Mouse (Mus musculus) spleen, adult 2 months (tissue): ENCODE results near the gene Cnpy1. TPM values are rescaled to one million over a fixed set of nuclear protein-coding genes. Genes with fewer than 3 reads are reported as not detected.

Experiments
- DNase-seq, 2 experiments: peaks; one replicate each; pipeline versions ENCODE4 v3.0.0 to v3.0.0-alpha.2; 2012 to 2021; ENCODE audit warnings: low spot score in 2 of 2, low read depth in 1 of 2
- H3K27ac ChIP-seq: fragments of 200-500 bp; 2 replicates; pipeline ENCODE4 v1.5.1; 2012; ENCODE audit warnings: low read length, inconsistent platforms; ENCODE audit not compliant: insufficient read depth
- H3K27me3 ChIP-seq: fragments of 200-500 bp; 2 replicates; pipeline ENCODE4 v1.6.1; 2012; ENCODE audit warnings: mild to moderate bottlenecking, moderate library complexity, low read length, inconsistent platforms; ENCODE audit not compliant: control insufficient read depth, insufficient read depth
- H3K36me3 ChIP-seq: fragments of 200-500 bp; 2 replicates; pipeline ENCODE4 v1.6.1; 2012; ENCODE audit warnings: mild to moderate bottlenecking, low read length, inconsistent platforms; ENCODE audit not compliant: control insufficient read depth, insufficient read depth
- H3K4me1 ChIP-seq: fragments of 200-500 bp; 2 replicates; pipeline ENCODE4 v1.6.1; 2011; ENCODE audit warnings: inconsistent platforms; ENCODE audit not compliant: control insufficient read depth, insufficient read depth, insufficient read length
- H3K4me3 ChIP-seq: fragments of 200-500 bp; 2 replicates; pipeline ENCODE4 v1.5.1; 2011; ENCODE audit warnings: mild to moderate bottlenecking, inconsistent platforms; ENCODE audit not compliant: insufficient read depth, insufficient read length; ENCODE audit errors: extremely low read depth
- CTCF ChIP-seq: fragments of 200-500 bp; IDR thresholded peaks from 2 replicates; pipeline ENCODE4 v1.5.1; 2011; ENCODE audit warnings: mild to moderate bottlenecking, inconsistent platforms; ENCODE audit not compliant: insufficient read depth, insufficient read length, insufficient replicate concordance; ENCODE audit errors: extremely low read depth
- POLR2A ChIP-seq: fragments of 200-500 bp; IDR thresholded peaks from 2 replicates; pipeline ENCODE4 v1.6.1; 2011; ENCODE audit warnings: low read depth, low read length, inconsistent platforms
- WGBS: fragments of 180-500 bp; shearing (Covaris S2); methylation state at CpG from one replicate; pipeline ENCODE4 v1.1.7; 2018; 5-methylcytosine and 5-hydroxymethylcytosine counted together
- polyA plus RNA-seq: library from polyadenylated mRNA; depleted of rRNA; stranded (reverse); fragments of >200 nt; gene quantifications from 2 replicates; pipeline ENCODE4 v1.2.3, GENCODE M21; 2012

The Cnpy1 gene
- polyA plus RNA-seq, 1 experiment: not detected

DNA sequence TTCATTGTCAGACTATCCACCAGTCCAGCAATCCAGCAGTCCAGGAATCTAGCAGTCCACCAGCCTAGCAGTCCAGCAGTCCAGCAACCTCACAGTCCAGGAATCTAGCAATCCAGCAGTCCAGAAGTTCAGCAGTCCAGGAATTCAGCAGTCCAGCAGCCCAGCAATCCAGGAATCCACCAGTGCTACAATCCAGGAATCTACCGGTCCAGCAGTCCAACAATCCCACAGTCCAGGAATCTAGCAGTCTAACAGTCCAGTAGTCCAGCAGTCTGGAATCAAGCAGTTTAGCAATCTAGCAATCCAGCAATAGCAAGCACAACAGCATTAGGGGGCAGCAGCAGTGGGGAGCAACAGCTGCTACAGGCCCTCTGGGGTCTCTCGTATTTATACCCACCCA is 27.2 kb upstream of the Cnpy1 start:
- DNase-seq: no peak
- no peaks in the 10 kb centered on the region for H3K36me3 ChIP-seq
- peaks cover 14% of the 10 kb centered on the region; the same call in 1 of the 2 replicates for H3K4me1 ChIP-seq
- 81% methylated on average over 2 of the region's 2 CpGs for WGBS
- no peak overlapping the region for H3K27ac ChIP-seq
- no peak overlapping the region for H3K4me3 ChIP-seq
- no peaks in the 10 kb centered on the region for H3K27me3 ChIP-seq
- TF ChIP-seq POLR2A (no peak), CTCF (no peak)

DNA sequence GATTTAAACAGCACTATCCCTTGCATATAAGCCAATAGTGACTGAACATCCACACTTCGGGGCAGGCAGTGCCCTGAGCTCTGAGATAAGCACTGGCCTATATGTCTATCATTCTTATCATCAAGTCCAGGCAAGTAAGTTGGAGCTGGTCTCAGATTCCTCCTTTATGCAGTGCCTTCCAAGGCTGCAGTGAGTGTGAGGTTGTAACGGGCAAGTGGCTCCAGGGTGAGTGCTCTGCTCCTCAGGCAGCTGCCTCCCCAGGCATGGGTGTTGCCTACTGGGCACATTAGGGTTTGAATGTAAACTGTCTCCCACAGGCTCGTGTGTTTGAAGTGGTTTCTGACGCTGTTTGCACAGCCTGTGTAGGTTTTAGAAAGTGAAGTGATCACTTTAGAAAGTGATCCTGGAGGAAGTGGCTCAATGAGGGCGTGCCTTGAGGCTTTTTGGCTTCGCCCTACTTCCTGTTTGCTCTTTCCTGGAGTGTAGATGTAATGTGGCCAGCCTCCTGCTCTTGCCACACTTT is 23.9 kb upstream of the Cnpy1 start:
- no peak overlapping the region; the same call in 1 of the 2 replicates for H3K4me3 ChIP-seq
- H3K4me1 ChIP-seq: peaks cover 14% of the 10 kb centered on the region; the same call in 1 of the 2 replicates
- WGBS: 10% methylated on average over 6 of the region's 6 CpGs
- TF ChIP-seq CTCF: no peak
- no peak for TF ChIP-seq POLR2A
- DNase-seq: peak; percentile 21 to 46
- H3K27me3 ChIP-seq: no peaks in the 10 kb centered on the region
- H3K27ac ChIP-seq: 0 out of 2 replicates have a peak overlapping the region, but pooled peaks have one; percentile 7
- no peaks in the 10 kb centered on the region for H3K36me3 ChIP-seq

DNA sequence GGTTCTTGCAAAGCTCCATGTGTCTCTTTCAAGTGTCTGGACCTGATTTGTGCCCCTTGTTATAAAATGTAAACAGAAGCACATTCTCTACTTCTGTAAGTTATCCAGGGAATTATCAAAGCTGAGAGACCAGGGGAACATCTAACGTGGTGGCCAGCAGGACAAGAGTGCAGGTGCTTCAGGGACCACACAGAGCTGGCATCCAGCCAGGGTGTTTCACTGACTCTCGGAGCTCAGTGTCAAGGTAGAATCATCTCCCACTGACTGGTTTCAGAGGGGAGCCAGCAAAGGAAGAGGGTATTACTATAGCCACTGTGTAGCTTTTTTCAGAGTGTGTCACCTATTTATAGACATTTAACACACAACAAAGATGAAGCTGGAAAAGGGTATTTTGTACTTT is 22.0 kb upstream of the Cnpy1 start:
- Histone ChIP-seq H3K27ac (no peak overlapping the region), H3K27me3 (no peaks in the 10 kb centered on the region), H3K4me1 (peaks cover 14% of the 10 kb centered on the region; the same call in 1 of the 2 replicates), H3K4me3 (no peak overlapping the region), H3K36me3 (no peaks in the 10 kb centered on the region)
- 43% methylated on average over 2 of the region's 2 CpGs for WGBS
- DNase-seq: no peak
- TF ChIP-seq CTCF (no peak), POLR2A (no peak)

DNA sequence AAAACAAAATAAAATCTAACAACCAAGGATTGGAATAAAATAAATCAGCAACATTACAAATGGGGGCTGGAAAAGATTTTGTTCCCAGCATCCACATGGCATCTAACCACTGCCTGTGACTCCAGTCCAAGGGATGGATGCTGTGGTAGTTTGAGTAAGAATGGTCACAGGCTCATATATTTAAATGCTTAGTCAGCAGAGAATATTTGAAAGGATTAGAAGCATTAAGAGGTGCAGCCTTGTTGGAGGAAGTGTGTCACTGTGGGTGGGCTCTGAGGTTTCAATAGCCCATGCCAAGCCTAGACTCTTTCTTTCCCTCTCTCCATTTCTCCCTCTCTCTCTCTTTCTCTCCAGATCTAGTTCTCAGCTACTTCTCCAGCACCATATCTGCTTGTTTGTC is 20.0 kb upstream of the Cnpy1 start:
- no peak for TF ChIP-seq CTCF
- no peak for TF ChIP-seq POLR2A
- DNase-seq: no peak
- no peaks in the 10 kb centered on the region for H3K27me3 ChIP-seq
- no peak overlapping the region for H3K27ac ChIP-seq
- no peaks in the 10 kb centered on the region for H3K36me3 ChIP-seq
- H3K4me3 ChIP-seq: no peak overlapping the region
- H3K4me1 ChIP-seq: peaks cover 14% of the 10 kb centered on the region; the same call in 1 of the 2 replicates

DNA sequence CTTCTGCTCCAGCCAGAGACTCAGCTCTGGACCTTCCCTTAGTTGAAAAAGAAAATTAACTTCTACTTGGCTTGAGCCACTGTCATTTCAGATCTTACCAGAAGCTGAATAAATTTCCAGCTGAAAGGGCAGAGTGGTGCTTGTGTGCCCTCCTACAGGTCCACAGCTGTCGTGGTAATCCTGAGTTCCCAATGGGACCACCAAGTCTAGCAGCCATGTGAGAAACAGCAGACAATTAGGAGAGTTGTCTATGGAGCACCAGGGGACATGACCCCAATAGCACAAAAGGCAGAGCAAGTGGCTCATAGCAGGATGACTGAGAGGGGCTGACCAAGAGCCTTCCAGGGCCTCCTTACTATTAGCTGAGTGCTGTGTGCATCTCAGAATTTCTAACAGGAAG is 18.2 kb upstream of the Cnpy1 start:
- Histone ChIP-seq H3K36me3 (no peaks in the 10 kb centered on the region), H3K4me1 (peaks cover 1% of the 10 kb centered on the region; the same call in 1 of the 2 replicates), H3K4me3 (no peak overlapping the region), H3K27ac (no peak overlapping the region), H3K27me3 (no peaks in the 10 kb centered on the region)
- no peak for DNase-seq
- 70% methylated on average over 1 of the region's 1 CpGs for WGBS
- TF ChIP-seq CTCF: no peak
- no peak for TF ChIP-seq POLR2A

DNA sequence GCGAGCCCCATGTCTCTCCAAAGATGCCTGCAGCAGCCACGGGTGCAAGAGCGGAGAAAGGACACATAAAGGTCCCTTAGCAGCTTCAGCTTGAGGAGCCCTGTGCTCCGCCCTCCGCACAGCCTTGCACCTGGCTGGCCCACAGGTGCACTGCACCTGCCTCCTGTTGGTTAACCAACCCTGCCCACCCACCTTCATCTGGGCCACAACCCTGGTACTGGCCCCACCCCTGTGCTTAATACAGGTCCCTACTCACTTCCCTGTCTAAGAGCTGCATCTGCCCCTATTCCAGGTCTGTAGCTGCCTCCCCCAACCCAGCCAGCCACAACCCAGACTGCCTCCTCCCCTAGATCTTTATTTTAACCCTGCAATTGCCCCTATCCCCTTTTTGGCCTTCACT is 16.5 kb upstream of the Cnpy1 start:
- Histone ChIP-seq H3K4me1 (no peaks in the 10 kb centered on the region), H3K36me3 (no peaks in the 10 kb centered on the region), H3K4me3 (no peak overlapping the region), H3K27ac (no peak overlapping the region), H3K27me3 (no peaks in the 10 kb centered on the region)
- no peak for DNase-seq
- WGBS: 82% methylated on average over 5 of the region's 5 CpGs
- no peak for TF ChIP-seq POLR2A
- TF ChIP-seq CTCF: no peak

DNA sequence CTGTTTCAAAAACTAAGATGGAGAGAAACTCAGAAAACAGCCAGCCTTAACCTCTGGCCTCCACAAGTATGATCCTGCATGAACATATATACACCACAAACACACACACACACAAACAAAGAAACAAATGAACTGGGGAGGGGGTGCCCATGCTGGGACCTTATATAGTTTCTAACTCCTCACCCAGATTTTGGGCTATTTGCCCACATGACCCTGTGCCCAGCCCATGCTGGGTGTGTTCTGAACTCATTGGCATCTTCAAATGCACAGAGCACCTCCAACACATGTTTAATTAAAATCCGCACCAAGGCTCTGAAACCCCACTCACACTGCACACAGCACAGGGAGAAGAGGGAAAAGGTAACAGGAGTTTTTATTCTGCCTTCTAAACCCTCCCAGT is 14.3 kb upstream of the Cnpy1 start:
- no peak for DNase-seq
- Histone ChIP-seq H3K4me1 (no peaks in the 10 kb centered on the region), H3K27me3 (no peaks in the 10 kb centered on the region), H3K27ac (no peak overlapping the region), H3K4me3 (no peak overlapping the region), H3K36me3 (no peaks in the 10 kb centered on the region)
- 94% methylated on average over 1 of the region's 1 CpGs for WGBS
- no peak for TF ChIP-seq CTCF
- TF ChIP-seq POLR2A: no peak

DNA sequence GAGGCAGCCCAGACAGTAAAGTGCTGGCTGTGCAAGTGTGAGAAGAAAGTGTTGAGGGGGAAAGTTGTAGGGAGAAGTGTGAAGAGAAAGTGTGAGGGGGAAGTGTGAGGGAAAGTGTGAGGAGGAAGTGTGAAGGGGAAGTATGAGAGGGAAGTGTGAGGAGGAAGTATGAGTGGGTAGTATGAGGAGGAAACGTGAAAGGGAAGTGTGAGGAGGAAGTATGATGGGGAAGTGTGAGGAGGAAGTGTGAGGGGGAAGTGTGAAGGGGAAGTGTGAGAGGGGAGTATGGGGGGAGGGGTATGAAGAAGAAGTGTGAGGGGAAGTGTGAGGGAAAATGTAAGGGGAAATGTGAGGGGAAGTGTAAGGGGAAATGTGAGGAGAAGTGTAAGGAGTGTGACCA is 13.8 kb upstream of the Cnpy1 start:
- DNase-seq: no peak
- Histone ChIP-seq H3K27me3 (no peaks in the 10 kb centered on the region), H3K27ac (peak overlapping the region; percentile 40), H3K36me3 (no peaks in the 10 kb centered on the region), H3K4me3 (no peak overlapping the region), H3K4me1 (no peaks in the 10 kb centered on the region)
- no peak for TF ChIP-seq POLR2A
- TF ChIP-seq CTCF: no peak
- WGBS: 5% methylated on average over 1 of the region's 1 CpGs
